Mouse (Mus musculus): ENCODE results near the gene Dgkz. TPM values are rescaled to one million over a fixed set of nuclear protein-coding genes. Genes with fewer than 3 reads are reported as not detected.

Gene Dgkz
- polyA plus RNA-seq, 1 experiment: 129 TPM

GRCm38 (mm10) chr2:91912616-91913015 is 63.0 kb downstream of the Dgkz start:
- Histone ChIP-seq H3K4me1 (ENCODE audit: control insufficient read depth, insufficient read depth, low read length) (peaks cover 11% of the 10 kb centered on the region), H3K4me3 (ENCODE audit: insufficient read depth, low read length) (no peak overlapping the region), H3K27ac (ENCODE audit: insufficient read depth, low read depth, low read length) (no peak overlapping the region)
- TF ChIP-seq POLR2A (IDR thresholded peaks at IDR 0.05; ENCODE audit: borderline replicate concordance, low read depth, low read length) (no peak), CTCF (IDR thresholded peaks at IDR 0.05; ENCODE audit: low read depth, low read length) (no peak)

GRCm38 (mm10) chr2:91906141-91906540 is 69.5 kb downstream of the Dgkz start:
- H3K4me3 ChIP-seq (ENCODE audit: insufficient read depth, low read length): no peak overlapping the region
- no peak for TF ChIP-seq CTCF (IDR thresholded peaks at IDR 0.05; ENCODE audit: low read depth, low read length)
- no peak for TF ChIP-seq POLR2A (IDR thresholded peaks at IDR 0.05; ENCODE audit: borderline replicate concordance, low read depth, low read length)
- H3K4me1 ChIP-seq (ENCODE audit: control insufficient read depth, insufficient read depth, low read length): no peaks in the 10 kb centered on the region
- no peak overlapping the region for H3K27ac ChIP-seq (ENCODE audit: insufficient read depth, low read depth, low read length)

GRCm38 (mm10) chr2:91904618-91905307 is 70.9 kb downstream of the Dgkz start:
- H3K27ac ChIP-seq (ENCODE audit: insufficient read depth, low read depth, low read length): no peak overlapping the region
- no peaks in the 10 kb centered on the region for H3K4me1 ChIP-seq (ENCODE audit: control insufficient read depth, insufficient read depth, low read length)
- no peak for TF ChIP-seq POLR2A (IDR thresholded peaks at IDR 0.05; ENCODE audit: borderline replicate concordance, low read depth, low read length)
- no peak for TF ChIP-seq CTCF (IDR thresholded peaks at IDR 0.05; ENCODE audit: low read depth, low read length)
- no peak overlapping the region for H3K4me3 ChIP-seq (ENCODE audit: insufficient read depth, low read length)

GRCm38 (mm10) chr2:91903171-91903925 is 72.3 kb downstream of the Dgkz start:
- Histone ChIP-seq H3K4me3 (ENCODE audit: insufficient read depth, low read length) (no peak overlapping the region), H3K4me1 (ENCODE audit: control insufficient read depth, insufficient read depth, low read length) (no peaks in the 10 kb centered on the region), H3K27ac (ENCODE audit: insufficient read depth, low read depth, low read length) (no peak overlapping the region)
- TF ChIP-seq CTCF (IDR thresholded peaks at IDR 0.05; ENCODE audit: low read depth, low read length): no peak
- TF ChIP-seq POLR2A (IDR thresholded peaks at IDR 0.05; ENCODE audit: borderline replicate concordance, low read depth, low read length): no peak

- TF ChIP-seq CTCF (IDR thresholded peaks at IDR 0.05; ENCODE audit: low read depth, low read length) (no peak), POLR2A (IDR thresholded peaks at IDR 0.05; ENCODE audit: borderline replicate concordance, low read depth, low read length) (no peak)
- Histone ChIP-seq H3K27ac (ENCODE audit: insufficient read depth, low read depth, low read length) (no peak overlapping the region), H3K4me1 (ENCODE audit: control insufficient read depth, insufficient read depth, low read length) (no peaks in the 10 kb centered on the region), H3K4me3 (ENCODE audit: insufficient read depth, low read length) (no peak overlapping the region)
Observed at GRCm38 (mm10) chr2:91902336-91902735, 73.3 kb downstream of the Dgkz start.

- Histone ChIP-seq H3K4me1 (ENCODE audit: control insufficient read depth, insufficient read depth, low read length) (no peaks in the 10 kb centered on the region), H3K4me3 (ENCODE audit: insufficient read depth, low read length) (no peak overlapping the region), H3K27ac (ENCODE audit: insufficient read depth, low read depth, low read length) (no peak overlapping the region)
- no peak for TF ChIP-seq CTCF (IDR thresholded peaks at IDR 0.05; ENCODE audit: low read depth, low read length)
- no peak for TF ChIP-seq POLR2A (IDR thresholded peaks at IDR 0.05; ENCODE audit: borderline replicate concordance, low read depth, low read length)
Observed at GRCm38 (mm10) chr2:91900431-91900830, 75.2 kb downstream of the Dgkz start.

GRCm38 (mm10) chr2:91899141-91899540 is 76.5 kb downstream of the Dgkz start:
- H3K27ac ChIP-seq (ENCODE audit: insufficient read depth, low read depth, low read length): no peak overlapping the region
- H3K4me3 ChIP-seq (ENCODE audit: insufficient read depth, low read length): no peak overlapping the region
- peaks cover 3% of the 10 kb centered on the region; the same call in 1 of the 2 replicates for H3K4me1 ChIP-seq (ENCODE audit: control insufficient read depth, insufficient read depth, low read length)
- TF ChIP-seq CTCF (IDR thresholded peaks at IDR 0.05; ENCODE audit: low read depth, low read length) (no peak), POLR2A (IDR thresholded peaks at IDR 0.05; ENCODE audit: borderline replicate concordance, low read depth, low read length) (no peak)

- no peak for TF ChIP-seq POLR2A (IDR thresholded peaks at IDR 0.05; ENCODE audit: borderline replicate concordance, low read depth, low read length)
- no peak for TF ChIP-seq CTCF (IDR thresholded peaks at IDR 0.05; ENCODE audit: low read depth, low read length)
- peaks cover 3% of the 10 kb centered on the region; the same call in 1 of the 2 replicates for H3K4me1 ChIP-seq (ENCODE audit: control insufficient read depth, insufficient read depth, low read length)
- no peak overlapping the region for H3K27ac ChIP-seq (ENCODE audit: insufficient read depth, low read depth, low read length)
- no peak overlapping the region for H3K4me3 ChIP-seq (ENCODE audit: insufficient read depth, low read length)
Observed at GRCm38 (mm10) chr2:91897968-91898367, 77.7 kb downstream of the Dgkz start.

GRCm38 (mm10) chr2:91895401-91895800 is 80.3 kb downstream of the Dgkz start:
- no peak overlapping the region for H3K27ac ChIP-seq (ENCODE audit: insufficient read depth, low read depth, low read length)
- TF ChIP-seq CTCF (IDR thresholded peaks at IDR 0.05; ENCODE audit: low read depth, low read length) (no peak), POLR2A (IDR thresholded peaks at IDR 0.05; ENCODE audit: borderline replicate concordance, low read depth, low read length) (no peak)
- H3K4me3 ChIP-seq (ENCODE audit: insufficient read depth, low read length): no peak overlapping the region

GRCm38 (mm10) chr2:91894716-91895115 is 80.9 kb downstream of the Dgkz start:
- TF ChIP-seq POLR2A (IDR thresholded peaks at IDR 0.05; ENCODE audit: borderline replicate concordance, low read depth, low read length) (no peak), CTCF (IDR thresholded peaks at IDR 0.05; ENCODE audit: low read depth, low read length) (no peak)
- Histone ChIP-seq H3K27ac (ENCODE audit: insufficient read depth, low read depth, low read length) (no peak overlapping the region), H3K4me1 (ENCODE audit: control insufficient read depth, insufficient read depth, low read length) (peaks cover 3% of the 10 kb centered on the region; the same call in 1 of the 2 replicates)

More at GRCm38 (mm10) chr2:91895401-91895800, 80.3 kb downstream of the Dgkz start:
- H3K4me1 ChIP-seq (ENCODE audit: control insufficient read depth, insufficient read depth, low read length): peaks cover 3% of the 10 kb centered on the region; the same call in 1 of the 2 replicates

More at GRCm38 (mm10) chr2:91894716-91895115, 80.9 kb downstream of the Dgkz start:
- no peak overlapping the region for H3K4me3 ChIP-seq (ENCODE audit: insufficient read depth, low read length)
